Mouse (Mus musculus): Measurements from ENCODE around the gene Stag3. TPM values are rescaled to one million over a fixed set of nuclear protein-coding genes. Genes with fewer than 3 reads are reported as not detected.

The Stag3 gene
- polyA plus RNA-seq, 1 experiment from 2014 or later: 0.41 TPM

- H3K9ac ChIP-seq (replicated peaks): no peak overlapping the region
- H3K4me3 ChIP-seq (ENCODE audit: low read depth, low read length): no peak overlapping the region
- TF ChIP-seq EP300 (IDR thresholded peaks at IDR 0.05; ENCODE audit: low read depth): no peak
- no peak for TF ChIP-seq CTCF (IDR thresholded peaks at IDR 0.05; ENCODE audit: low read depth)
- no peaks in the 10 kb centered on the region for H3K4me1 ChIP-seq (ENCODE audit: insufficient read depth)
- H3K27me3 ChIP-seq (ENCODE audit: insufficient read depth, low read length): no peaks in the 10 kb centered on the region
- no peak for DNase-seq
- H3K9me3 ChIP-seq (ENCODE audit: low read length): no peaks in the 10 kb centered on the region
- H3K36me3 ChIP-seq (replicated peaks; ENCODE audit: insufficient read depth, low read length): no peaks in the 10 kb centered on the region
- no peak overlapping the region for H3K4me2 ChIP-seq (ENCODE audit: low read depth, low read length)
- H3K27ac ChIP-seq (ENCODE audit: low read depth): no peak overlapping the region
- WGBS (ENCODE audit: insufficient replicate concordance): 71% methylated on average over 3 of the region's 3 CpGs
- ATAC-seq: no peak
Observed at GRCm38 (mm10) chr5:138343216-138343615, 63.2 kb downstream of the Stag3 start.

Other genes starting within 250 kb of the Stag3 start
- gene Smok3c, start 227.0 kb upstream of the Stag3 start, polyA plus RNA-seq (2015; fragmentation: Nextera tagmentation; extraction: Ambion mirVana): not detected in 2 replicates
- gene Zkscan1, start 195.2 kb upstream of the Stag3 start, polyA plus RNA-seq (2015; fragmentation: Nextera tagmentation; extraction: Ambion mirVana): 3.5 and 4.2 TPM in 2 replicates
- gene Zscan21, start 163.3 kb upstream of the Stag3 start, polyA plus RNA-seq (2015; fragmentation: Nextera tagmentation; extraction: Ambion mirVana): 10.3 and 12.3 TPM in 2 replicates
- 3.8 and 6.5 TPM in 2 replicates for gene Zfp113, start 124.5 kb upstream of the Stag3 start, polyA plus RNA-seq (2015; fragmentation: Nextera tagmentation; extraction: Ambion mirVana)
- gene Cops6, start 119.2 kb upstream of the Stag3 start, polyA plus RNA-seq (2015; fragmentation: Nextera tagmentation; extraction: Ambion mirVana): 197 and 222 TPM in 2 replicates
- 3.0 and 3.8 TPM in 2 replicates for gene Ap4m1, start 108.2 kb upstream of the Stag3 start, polyA plus RNA-seq (2015; fragmentation: Nextera tagmentation; extraction: Ambion mirVana)
- gene Mcm7, start 107.8 kb upstream of the Stag3 start, polyA plus RNA-seq (2015; fragmentation: Nextera tagmentation; extraction: Ambion mirVana): 74.7 and 83.3 TPM in 2 replicates
- 17.3 and 20.6 TPM in 2 replicates for gene Taf6, start 92.8 kb upstream of the Stag3 start, polyA plus RNA-seq (2015; fragmentation: Nextera tagmentation; extraction: Ambion mirVana)
- gene Cnpy4, start 92.8 kb upstream of the Stag3 start, polyA plus RNA-seq (2015; fragmentation: Nextera tagmentation; extraction: Ambion mirVana): 6.7 and 7.5 TPM in 2 replicates
- 2.9 and 3.2 TPM in 2 replicates for gene Mblac1, start 85.9 kb upstream of the Stag3 start, polyA plus RNA-seq (2015; fragmentation: Nextera tagmentation; extraction: Ambion mirVana)
- gene Nxpe5, start 54.3 kb upstream of the Stag3 start, polyA plus RNA-seq (2015; fragmentation: Nextera tagmentation; extraction: Ambion mirVana): 0.53 and 0.58 TPM in 2 replicates
- gene Lamtor4, start 24.8 kb upstream of the Stag3 start, polyA plus RNA-seq (2015; fragmentation: Nextera tagmentation; extraction: Ambion mirVana): 47.5 and 47.8 TPM in 2 replicates
- 2.3 and 2.4 TPM in 2 replicates for gene BC037034, start 16.2 kb upstream of the Stag3 start, polyA plus RNA-seq (2015; fragmentation: Nextera tagmentation; extraction: Ambion mirVana)
- gene Gal3st4, start 7.4 kb upstream of the Stag3 start, polyA plus RNA-seq (2015; fragmentation: Nextera tagmentation; extraction: Ambion mirVana): 0.12 TPM in 1 of 2 replicates, not detected in the other
- not detected in 2 replicates for gene Gm43720, start 282 bp upstream of the Stag3 start, polyA plus RNA-seq (2015; fragmentation: Nextera tagmentation; extraction: Ambion mirVana)
- gene Gpc2, start 235 bp upstream of the Stag3 start, polyA plus RNA-seq (2015; fragmentation: Nextera tagmentation; extraction: Ambion mirVana): 0.21 and 0.44 TPM in 2 replicates
- gene Pvrig, start 61.7 kb downstream of the Stag3 start, polyA plus RNA-seq (2015; fragmentation: Nextera tagmentation; extraction: Ambion mirVana): 0.46 and 0.56 TPM in 2 replicates
- 4.1 and 4.3 TPM in 2 replicates for gene Zfp157, start 161.2 kb downstream of the Stag3 start, polyA plus RNA-seq (2015; fragmentation: Nextera tagmentation; extraction: Ambion mirVana)